Mouse (Mus musculus): ENCODE results near the gene Als2cl. TPM values are rescaled to one million over a fixed set of nuclear protein-coding genes. Genes with fewer than 3 reads are reported as not detected.
A peak's percentile ranks its signal among the peaks of the same experiment; 100 is the strongest.

The Als2cl gene
- polyA plus RNA-seq, 1 experiment from 2014 or later, result 1.6 TPM

DNA sequence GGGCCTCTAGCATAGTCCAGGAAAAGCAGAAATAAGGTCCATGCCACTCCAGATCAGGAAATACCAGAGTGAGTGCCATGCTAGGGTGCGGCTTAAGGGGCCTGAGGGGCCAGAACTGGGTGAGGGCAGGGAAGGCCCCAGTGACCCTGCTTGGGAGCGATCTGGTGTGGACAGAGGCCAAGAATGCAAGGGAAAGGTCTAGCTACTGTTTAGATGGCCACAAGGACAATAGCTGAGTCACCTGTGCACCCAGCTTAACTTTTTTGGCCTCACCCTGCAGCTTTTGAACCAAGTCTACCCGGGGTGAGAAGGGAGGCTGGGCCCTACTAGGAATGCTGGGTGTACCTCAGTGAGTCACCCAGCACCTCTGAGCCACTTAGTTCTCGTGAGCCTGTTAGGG is 1.1 kb downstream of the Als2cl start:
- Histone ChIP-seq H3K27ac (replicated peaks in 1 of 2; ENCODE audit: control insufficient read depth in 1 of 2, insufficient read depth in 1 of 2, low read depth in 2 of 2, low read length in 2 of 2) (no peak overlapping the region), H3K4me1 (ENCODE audit: control insufficient read depth in 2 of 2, insufficient read depth in 2 of 2, low read length in 2 of 2) (peaks cover 20 to 28% of the 10 kb centered on the region in 2 experiments), H3K4me2 (ENCODE audit: low read length) (peak overlapping the region; percentile 95), H3K9me3 (ENCODE audit: control insufficient read depth, low read length) (no peaks in the 10 kb centered on the region), H3K36me3 (ENCODE audit: control insufficient read depth, insufficient read depth, low read length) (no peaks in the 10 kb centered on the region), H3K4me3 (ENCODE audit: control insufficient read depth in 1 of 2, insufficient read depth in 1 of 2, low read depth in 1 of 2, low read length in 2 of 2) (peak overlapping the region in 1 of 2 experiments; percentile 67; a peak in 2 of 4 replicates), H3K9ac (ENCODE audit: low read length) (peak overlapping the region; percentile 71; the same call in 1 of the 2 replicates), H3K27me3 (ENCODE audit: control insufficient read depth, insufficient read depth, low read length) (peaks cover 8% of the 10 kb centered on the region)
- WGBS, result 67% methylated on average over 4 of the region's 4 CpGs
- ATAC-seq (ENCODE audit: insufficient number of reproducible peaks, insufficient read depth, low FRiP score, low read depth), result no peak

DNA sequence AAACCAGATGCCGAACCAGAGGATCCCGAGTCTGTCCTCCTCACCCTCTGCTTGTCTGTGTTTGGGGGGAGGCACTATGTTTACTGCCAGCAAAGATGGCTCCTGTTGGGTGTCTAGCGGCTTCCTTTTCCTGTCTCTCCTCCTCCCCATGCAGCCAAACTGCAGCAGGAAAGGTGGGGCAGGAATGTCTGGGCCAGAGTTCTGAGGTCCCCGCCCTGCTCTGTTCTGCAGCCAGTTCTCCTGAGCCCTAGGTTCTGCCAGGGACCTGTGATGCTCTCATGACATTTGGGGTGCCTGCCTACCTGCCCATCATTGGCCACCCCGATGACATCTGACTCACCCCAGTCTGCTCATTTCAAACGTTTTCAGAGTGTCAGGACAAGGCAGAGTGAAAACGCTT is 2.3 kb downstream of the Als2cl start:
- Histone ChIP-seq H3K9me3 (ENCODE audit: control insufficient read depth, low read length) (no peaks in the 10 kb centered on the region), H3K4me1 (ENCODE audit: control insufficient read depth in 2 of 2, insufficient read depth in 2 of 2, low read length in 2 of 2) (peaks cover 20 to 28% of the 10 kb centered on the region in 2 experiments), H3K36me3 (ENCODE audit: control insufficient read depth, insufficient read depth, low read length) (no peaks in the 10 kb centered on the region), H3K4me3 (ENCODE audit: control insufficient read depth in 1 of 2, insufficient read depth in 1 of 2, low read depth in 1 of 2, low read length in 2 of 2) (no peak overlapping the region), H3K27ac (replicated peaks in 1 of 2; ENCODE audit: control insufficient read depth in 1 of 2, insufficient read depth in 1 of 2, low read depth in 2 of 2, low read length in 2 of 2) (no peak overlapping the region), H3K27me3 (ENCODE audit: control insufficient read depth, insufficient read depth, low read length) (peaks cover 8% of the 10 kb centered on the region), H3K9ac (ENCODE audit: low read length) (no peak overlapping the region), H3K4me2 (ENCODE audit: low read length) (no peak overlapping the region)
- ATAC-seq (ENCODE audit: insufficient number of reproducible peaks, insufficient read depth, low FRiP score, low read depth), result no peak
- WGBS, result 69% methylated on average over 7 of the region's 7 CpGs

DNA sequence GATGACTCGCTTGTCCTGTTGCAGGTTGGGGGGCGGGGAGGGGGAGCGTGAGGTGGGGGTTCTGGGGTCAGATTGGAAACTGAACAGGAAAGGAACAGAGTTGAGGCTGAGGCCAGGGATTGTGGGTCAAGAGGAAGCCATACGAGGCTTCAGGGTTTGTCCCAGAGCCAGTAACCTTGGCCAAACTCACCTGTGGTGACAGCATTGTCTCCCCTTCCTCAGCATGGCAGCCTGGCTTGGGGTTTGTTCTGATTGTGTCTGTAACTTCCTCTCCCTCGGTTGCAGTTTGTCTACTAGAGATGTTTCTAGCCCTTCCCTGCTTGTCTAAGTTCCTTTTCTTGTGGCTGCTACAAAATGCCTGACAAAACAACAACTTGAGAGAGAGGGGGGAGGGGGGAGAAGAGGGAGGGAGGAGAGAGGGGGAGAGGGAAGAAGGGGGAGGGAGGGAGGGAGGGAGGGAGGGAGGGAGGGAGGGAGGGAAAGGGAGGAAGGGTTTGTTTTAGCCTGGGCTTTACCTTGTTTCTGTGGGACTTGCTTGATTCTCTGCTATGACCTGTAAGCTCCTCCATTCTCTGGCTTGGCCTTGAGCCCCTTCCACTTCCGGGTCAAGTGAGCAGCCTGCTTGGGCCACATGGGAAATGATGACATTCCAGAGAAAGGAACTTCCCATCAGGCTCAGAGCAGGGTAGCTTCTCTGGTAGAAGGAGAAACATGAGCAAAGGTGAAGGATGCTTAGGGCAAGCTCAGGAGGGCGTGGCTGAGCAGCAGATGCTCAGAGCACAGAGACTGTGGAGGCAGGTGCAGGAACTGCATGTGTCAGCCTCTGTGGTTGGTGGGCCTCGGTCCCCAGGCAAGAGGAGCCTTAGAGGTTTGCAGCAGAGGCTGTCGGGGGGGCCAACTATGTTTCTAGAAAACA is 8.0 kb downstream of the Als2cl start:
- H3K9ac ChIP-seq (ENCODE audit: low read length), result no peak overlapping the region
- no peak overlapping the region for H3K4me3 ChIP-seq (ENCODE audit: control insufficient read depth in 1 of 2, insufficient read depth in 1 of 2, low read depth in 1 of 2, low read length in 2 of 2)
- H3K36me3 ChIP-seq (ENCODE audit: control insufficient read depth, insufficient read depth, low read length), result no peaks in the 10 kb centered on the region
- peaks cover 0 to 4% of the 10 kb centered on the region in 2 experiments; a peak in 2 of 4 replicates for H3K4me1 ChIP-seq (ENCODE audit: control insufficient read depth in 2 of 2, insufficient read depth in 2 of 2, low read length in 2 of 2)
- H3K27ac ChIP-seq (replicated peaks in 1 of 2; ENCODE audit: control insufficient read depth in 1 of 2, insufficient read depth in 1 of 2, low read depth in 2 of 2, low read length in 2 of 2), result no peak overlapping the region
- no peaks in the 10 kb centered on the region for H3K9me3 ChIP-seq (ENCODE audit: control insufficient read depth, low read length)
- 61% methylated on average over 9 of the region's 9 CpGs for WGBS
- no peak for ATAC-seq (ENCODE audit: insufficient number of reproducible peaks, insufficient read depth, low FRiP score, low read depth)
- no peaks in the 10 kb centered on the region for H3K27me3 ChIP-seq (ENCODE audit: control insufficient read depth, insufficient read depth, low read length)
- no peak overlapping the region for H3K4me2 ChIP-seq (ENCODE audit: low read length)

GRCm38 (mm10) chr9:110888935-110889334 is 9.3 kb downstream of the Als2cl start:
- H3K4me2 ChIP-seq (ENCODE audit: low read length), result no peak overlapping the region
- H3K27ac ChIP-seq (replicated peaks in 1 of 2; ENCODE audit: control insufficient read depth in 1 of 2, insufficient read depth in 1 of 2, low read depth in 2 of 2, low read length in 2 of 2), result no peak overlapping the region
- ATAC-seq (ENCODE audit: insufficient number of reproducible peaks, insufficient read depth, low FRiP score, low read depth), result no peak
- H3K4me3 ChIP-seq (ENCODE audit: control insufficient read depth in 1 of 2, insufficient read depth in 1 of 2, low read depth in 1 of 2, low read length in 2 of 2), result no peak overlapping the region
- no peaks in the 10 kb centered on the region for H3K36me3 ChIP-seq (ENCODE audit: control insufficient read depth, insufficient read depth, low read length)
- 84% methylated on average over 14 of the region's 14 CpGs for WGBS
- H3K9ac ChIP-seq (ENCODE audit: low read length), result no peak overlapping the region
- no peaks in the 10 kb centered on the region for H3K9me3 ChIP-seq (ENCODE audit: control insufficient read depth, low read length)
- no peaks in the 10 kb centered on the region for H3K27me3 ChIP-seq (ENCODE audit: control insufficient read depth, insufficient read depth, low read length)
- H3K4me1 ChIP-seq (ENCODE audit: control insufficient read depth in 2 of 2, insufficient read depth in 2 of 2, low read length in 2 of 2), result peaks cover 0 to 4% of the 10 kb centered on the region in 2 experiments; a peak in 2 of 4 replicates

DNA sequence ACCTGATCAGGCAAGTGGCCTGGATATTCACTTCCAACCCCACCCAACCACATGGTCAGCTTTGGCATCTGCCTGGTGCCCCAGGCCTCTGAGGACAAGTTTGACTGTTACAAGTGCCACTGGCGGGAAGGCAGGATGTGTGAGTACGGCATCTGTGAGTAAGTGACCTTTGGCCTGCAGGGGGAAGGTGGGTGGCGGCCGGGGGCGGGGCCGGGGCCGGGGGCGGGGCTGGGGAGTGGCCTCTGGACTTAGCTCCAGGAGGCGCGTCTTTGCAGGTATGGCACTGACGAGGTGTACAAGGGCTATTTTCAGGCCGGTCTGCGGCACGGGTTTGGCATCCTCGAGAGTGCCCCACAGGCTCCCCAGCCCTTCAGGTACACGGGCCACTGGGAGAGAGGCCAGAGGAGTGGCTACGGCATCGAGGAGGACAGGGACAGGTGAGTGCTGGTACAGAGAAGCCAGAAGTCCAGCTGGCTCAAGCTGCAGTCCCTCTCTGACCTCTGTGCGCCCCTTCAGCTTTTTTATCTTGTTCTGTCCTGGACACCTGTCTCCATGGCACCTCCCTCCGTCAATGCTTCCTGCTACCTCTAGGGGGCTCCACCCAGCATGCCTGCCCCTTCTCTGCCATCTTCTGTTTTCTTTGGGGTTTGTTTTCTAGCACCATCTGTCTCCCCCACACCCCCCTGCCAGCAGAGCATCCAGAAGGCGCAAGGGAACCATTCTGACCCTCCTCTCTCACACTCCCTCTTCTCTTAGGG is 10.5 kb downstream of the Als2cl start:
- H3K9ac ChIP-seq (ENCODE audit: low read length), result no peak overlapping the region
- no peaks in the 10 kb centered on the region for H3K36me3 ChIP-seq (ENCODE audit: control insufficient read depth, insufficient read depth, low read length)
- no peak overlapping the region for H3K27ac ChIP-seq (replicated peaks in 1 of 2; ENCODE audit: control insufficient read depth in 1 of 2, insufficient read depth in 1 of 2, low read depth in 2 of 2, low read length in 2 of 2)
- WGBS, result 13% methylated on average over 20 of the region's 21 CpGs
- no peak for ATAC-seq (ENCODE audit: insufficient number of reproducible peaks, insufficient read depth, low FRiP score, low read depth)
- H3K9me3 ChIP-seq (ENCODE audit: control insufficient read depth, low read length), result no peaks in the 10 kb centered on the region
- H3K4me2 ChIP-seq (ENCODE audit: low read length), result no peak overlapping the region
- H3K27me3 ChIP-seq (ENCODE audit: control insufficient read depth, insufficient read depth, low read length), result peaks cover 7% of the 10 kb centered on the region; the same call in 1 of the 2 replicates
- H3K4me3 ChIP-seq (ENCODE audit: control insufficient read depth in 1 of 2, insufficient read depth in 1 of 2, low read depth in 1 of 2, low read length in 2 of 2), result no peak overlapping the region
- H3K4me1 ChIP-seq (ENCODE audit: control insufficient read depth in 2 of 2, insufficient read depth in 2 of 2, low read length in 2 of 2), result peaks cover 0 to 4% of the 10 kb centered on the region in 2 experiments; a peak in 2 of 4 replicates

GRCm38 (mm10) chr9:110891077-110891828 is 11.6 kb downstream of the Als2cl start:
- Histone ChIP-seq H3K4me2 (ENCODE audit: low read length) (no peak overlapping the region), H3K27ac (replicated peaks in 1 of 2; ENCODE audit: control insufficient read depth in 1 of 2, insufficient read depth in 1 of 2, low read depth in 2 of 2, low read length in 2 of 2) (no peak overlapping the region), H3K27me3 (ENCODE audit: control insufficient read depth, insufficient read depth, low read length) (peaks cover 7% of the 10 kb centered on the region; the same call in 1 of the 2 replicates), H3K9me3 (ENCODE audit: control insufficient read depth, low read length) (no peaks in the 10 kb centered on the region), H3K9ac (ENCODE audit: low read length) (no peak overlapping the region), H3K4me1 (ENCODE audit: control insufficient read depth in 2 of 2, insufficient read depth in 2 of 2, low read length in 2 of 2) (peaks cover 3 to 4% of the 10 kb centered on the region in 2 experiments; a peak in 3 of 4 replicates), H3K36me3 (ENCODE audit: control insufficient read depth, insufficient read depth, low read length) (no peaks in the 10 kb centered on the region), H3K4me3 (ENCODE audit: control insufficient read depth in 1 of 2, insufficient read depth in 1 of 2, low read depth in 1 of 2, low read length in 2 of 2) (no peak overlapping the region)
- ATAC-seq (ENCODE audit: insufficient number of reproducible peaks, insufficient read depth, low FRiP score, low read depth), result no peak
- WGBS, result 70% methylated on average over 12 of the region's 12 CpGs

DNA sequence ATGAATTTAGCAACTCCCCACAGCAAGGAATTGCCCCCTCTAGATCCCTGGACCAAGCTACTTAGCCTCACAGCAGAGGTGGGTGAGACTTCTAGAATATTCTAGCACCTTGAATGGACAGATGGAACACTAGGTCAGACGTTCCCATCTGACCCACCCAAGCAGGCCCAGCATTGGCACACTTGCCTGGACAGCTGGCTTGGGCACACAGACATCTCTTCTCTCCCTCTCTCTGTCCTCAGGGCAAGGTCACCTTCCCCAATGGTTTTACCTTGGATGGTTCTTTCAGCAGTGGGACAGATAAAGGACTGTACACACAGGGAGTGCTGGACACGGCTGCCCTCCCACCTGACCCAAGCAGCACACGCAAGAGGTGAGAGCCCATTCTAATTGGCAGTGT is 12.9 kb downstream of the Als2cl start:
- peaks cover 7% of the 10 kb centered on the region; the same call in 1 of the 2 replicates for H3K27me3 ChIP-seq (ENCODE audit: control insufficient read depth, insufficient read depth, low read length)
- ATAC-seq (ENCODE audit: insufficient number of reproducible peaks, insufficient read depth, low FRiP score, low read depth), result no peak
- no peak overlapping the region for H3K9ac ChIP-seq (ENCODE audit: low read length)
- no peak overlapping the region for H3K4me2 ChIP-seq (ENCODE audit: low read length)
- no peaks in the 10 kb centered on the region for H3K36me3 ChIP-seq (ENCODE audit: control insufficient read depth, insufficient read depth, low read length)
- WGBS, result 75% methylated on average over 3 of the region's 3 CpGs
- no peak overlapping the region for H3K4me3 ChIP-seq (ENCODE audit: control insufficient read depth in 1 of 2, insufficient read depth in 1 of 2, low read depth in 1 of 2, low read length in 2 of 2)
- H3K9me3 ChIP-seq (ENCODE audit: control insufficient read depth, low read length), result no peaks in the 10 kb centered on the region
- H3K4me1 ChIP-seq (ENCODE audit: control insufficient read depth in 2 of 2, insufficient read depth in 2 of 2, low read length in 2 of 2), result peaks cover 6 to 8% of the 10 kb centered on the region in 2 experiments; a peak in 3 of 4 replicates
- no peak overlapping the region for H3K27ac ChIP-seq (replicated peaks in 1 of 2; ENCODE audit: control insufficient read depth in 1 of 2, insufficient read depth in 1 of 2, low read depth in 2 of 2, low read length in 2 of 2)
